Mouse (Mus musculus) left cerebral cortex, adult 11 months (tissue): ENCODE results near the gene Rfc5.
"Not testable (repeated sequence)": the region's sequence is repeated elsewhere in the genome, so short reads cannot be mapped to it uniquely, and the experiment has no call there.

Source experiments
- DNase-seq: peaks from one replicate; pipeline ENCODE4 v3.0.0; 2022; ENCODE audit warnings: low spot score

Gene Rfc5

GRCm38 (mm10) chr5:117347011-117347410 lies 41.8 kb downstream of the Rfc5 start:
- no peak for DNase-seq

- no peak for DNase-seq
Observed at GRCm38 (mm10) chr5:117346281-117346680, 42.6 kb downstream of the Rfc5 start.

- no peak for DNase-seq
Observed at GRCm38 (mm10) chr5:117345432-117345976, 43.3 kb downstream of the Rfc5 start.

GRCm38 (mm10) chr5:117344496-117344895 lies 44.4 kb downstream of the Rfc5 start:
- DNase-seq, result not testable (repeated sequence)

- no peak for DNase-seq
Observed at GRCm38 (mm10) chr5:117341896-117342295, 47.0 kb downstream of the Rfc5 start.

- DNase-seq, result no peak
Observed at GRCm38 (mm10) chr5:117340081-117340480, 48.8 kb downstream of the Rfc5 start.

- DNase-seq, result no peak
Observed at GRCm38 (mm10) chr5:117338503-117338902, 50.3 kb downstream of the Rfc5 start.

- no peak for DNase-seq
Observed at GRCm38 (mm10) chr5:117337999-117338398, 50.8 kb downstream of the Rfc5 start.

- DNase-seq, result no peak
Observed at GRCm38 (mm10) chr5:117330457-117330856, 58.4 kb downstream of the Rfc5 start.
